Mouse (Mus musculus) ovary, adult 18-20 months (tissue): Measurements from ENCODE around the gene 2310009B15Rik.

Experiments used
- DNase-seq: peaks from one replicate; pipeline ENCODE4 v3.0.0; 2022; ENCODE audit warnings: low spot score, mixed read lengths

Gene 2310009B15Rik

DNA sequence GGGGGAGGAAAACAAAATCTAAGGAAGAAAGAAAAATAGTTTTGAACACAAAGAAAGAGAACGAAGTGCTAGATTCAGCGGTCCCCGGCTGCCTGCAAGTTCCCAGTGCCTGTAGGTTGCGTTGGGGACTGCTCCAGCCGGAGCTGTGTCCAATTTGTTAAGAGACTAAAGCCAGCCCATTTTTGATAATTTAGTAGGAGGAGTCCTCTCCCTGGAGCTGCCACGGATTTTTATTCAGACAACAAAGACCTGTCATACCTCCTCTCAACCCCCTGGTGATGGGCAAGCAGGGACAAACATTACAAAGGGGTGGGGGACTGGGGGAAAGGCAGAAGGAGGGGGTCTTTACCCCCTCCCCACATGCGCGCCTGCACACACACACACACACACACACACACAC is 14.3 kb downstream of the 2310009B15Rik start:
- DNase-seq, result no peak

DNA sequence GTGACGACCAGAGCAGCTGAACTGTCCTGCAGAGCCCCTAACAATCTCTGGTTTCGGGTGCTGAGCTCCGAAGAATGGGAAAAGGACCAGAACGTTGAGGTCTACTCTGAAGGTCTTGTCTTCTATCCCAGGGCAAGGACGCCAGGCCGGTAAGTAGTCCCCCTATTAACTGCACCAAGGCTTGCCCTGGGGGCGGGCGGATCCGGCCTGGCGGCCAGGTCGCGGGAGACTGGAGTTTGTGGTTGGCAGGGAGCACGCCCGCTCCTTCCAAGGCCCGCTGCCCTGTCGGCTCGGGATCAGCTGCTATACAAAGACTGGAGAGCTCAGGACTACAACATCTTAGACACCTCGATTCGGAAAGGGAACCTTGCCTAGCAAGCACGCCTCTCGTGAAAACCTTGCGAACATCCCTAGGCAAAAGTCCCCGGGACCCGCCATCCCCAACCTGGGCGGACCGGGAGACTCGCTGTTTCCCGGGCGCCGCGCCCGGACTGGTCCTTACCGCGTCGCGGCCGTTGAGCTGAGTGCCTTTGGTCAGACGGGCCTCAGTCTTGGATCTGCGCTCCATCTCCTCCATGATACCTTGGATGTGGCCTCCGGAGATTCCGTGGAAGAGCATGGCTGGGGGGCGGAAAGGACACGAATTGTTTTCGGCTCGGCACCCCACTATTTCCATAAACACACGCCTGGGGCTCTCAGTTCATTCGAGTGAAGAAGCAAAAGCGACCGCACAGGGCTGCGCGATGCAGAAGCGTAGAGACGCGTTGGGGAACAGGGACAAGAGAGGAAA is 15.2 kb downstream of the 2310009B15Rik start:
- DNase-seq, result no peak

DNA sequence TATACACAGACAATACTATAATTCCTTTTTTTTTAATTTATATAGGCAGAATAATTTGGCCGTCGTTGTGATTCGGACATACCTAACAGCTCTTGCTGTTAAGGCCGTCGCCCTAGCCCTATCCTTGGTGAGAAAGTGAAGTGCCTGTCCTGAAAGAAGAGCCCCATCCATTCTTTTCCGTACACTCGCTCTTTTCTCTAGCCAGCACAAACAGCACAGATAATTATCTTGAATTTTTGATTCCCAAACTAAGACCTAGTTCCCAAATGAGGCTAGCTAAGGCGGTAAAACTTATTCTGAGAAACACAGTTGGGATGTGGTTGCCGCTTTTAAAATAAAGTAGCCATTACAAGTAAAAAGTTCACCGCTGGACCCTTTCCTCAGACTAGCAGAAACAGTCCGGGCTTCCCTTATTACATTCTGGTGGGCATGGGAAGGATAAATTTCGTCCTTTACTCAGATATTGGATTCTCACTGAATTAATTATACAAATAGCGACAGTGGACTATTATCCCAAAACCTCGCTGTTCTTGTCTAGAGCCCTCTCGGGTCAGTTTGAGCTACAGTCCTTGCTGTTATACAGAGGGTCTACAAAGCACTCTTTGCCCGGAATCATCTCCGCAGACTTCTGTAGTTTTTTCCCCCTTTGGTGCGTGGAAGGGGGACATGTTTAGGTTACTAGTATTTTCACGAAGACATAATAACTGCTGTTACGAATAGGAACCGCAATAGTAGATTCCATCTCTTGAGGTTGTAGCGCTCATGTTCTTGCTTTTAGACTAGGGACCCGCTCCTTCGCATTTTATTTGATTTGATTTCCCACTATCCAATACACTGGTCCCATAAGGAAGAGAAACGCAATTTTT is 16.0 kb downstream of the 2310009B15Rik start:
- no peak for DNase-seq

DNA sequence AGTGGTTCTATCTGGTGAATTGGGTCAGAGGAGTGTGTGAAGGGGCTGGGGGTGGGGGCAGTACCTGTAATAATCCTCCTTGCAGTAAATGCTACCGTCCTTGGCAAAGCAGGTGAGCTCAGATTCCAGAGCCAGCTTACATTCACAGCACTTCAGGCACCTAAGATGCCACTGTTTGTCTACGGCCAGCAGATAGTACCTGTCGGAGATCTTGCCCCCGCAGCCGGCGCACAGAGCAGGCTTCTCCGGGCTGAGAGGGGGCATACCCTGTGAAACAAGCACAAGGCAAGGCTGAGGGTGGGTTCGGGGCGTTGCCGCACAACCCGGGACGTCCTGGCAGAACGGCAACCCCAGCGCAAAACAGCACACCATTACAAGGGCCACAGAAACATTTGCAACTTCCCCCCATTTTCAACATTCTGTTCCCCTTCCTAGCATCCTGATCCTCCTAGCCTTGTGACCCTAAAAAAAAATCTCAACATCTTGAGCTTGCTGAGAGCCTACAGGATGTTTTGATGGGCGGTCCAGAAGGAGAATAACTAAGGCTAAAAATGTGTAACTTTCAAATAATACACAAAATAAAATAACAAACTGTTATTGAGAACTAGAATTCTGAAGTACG is 16.7 kb downstream of the 2310009B15Rik start:
- DNase-seq, result no peak

DNA sequence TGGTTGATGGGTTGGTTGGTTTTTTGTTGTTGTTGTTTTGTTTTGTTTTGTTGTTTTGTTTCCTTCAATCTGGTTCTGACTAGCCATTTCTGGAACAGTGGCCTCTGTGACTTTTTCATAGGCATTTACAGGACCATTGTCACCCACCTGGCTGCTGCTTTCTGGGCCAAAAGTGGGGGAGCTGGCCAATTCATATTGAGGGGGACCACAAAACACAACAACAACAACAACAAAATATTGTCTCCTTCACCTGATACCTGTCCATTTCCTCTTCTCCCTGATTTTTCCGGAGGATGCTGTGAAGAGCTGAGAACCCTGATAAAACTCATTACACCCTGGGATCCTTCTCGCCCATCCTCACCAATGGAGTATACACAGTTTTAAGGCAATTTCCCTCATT is 17.4 kb downstream of the 2310009B15Rik start:
- DNase-seq, result no peak

DNA sequence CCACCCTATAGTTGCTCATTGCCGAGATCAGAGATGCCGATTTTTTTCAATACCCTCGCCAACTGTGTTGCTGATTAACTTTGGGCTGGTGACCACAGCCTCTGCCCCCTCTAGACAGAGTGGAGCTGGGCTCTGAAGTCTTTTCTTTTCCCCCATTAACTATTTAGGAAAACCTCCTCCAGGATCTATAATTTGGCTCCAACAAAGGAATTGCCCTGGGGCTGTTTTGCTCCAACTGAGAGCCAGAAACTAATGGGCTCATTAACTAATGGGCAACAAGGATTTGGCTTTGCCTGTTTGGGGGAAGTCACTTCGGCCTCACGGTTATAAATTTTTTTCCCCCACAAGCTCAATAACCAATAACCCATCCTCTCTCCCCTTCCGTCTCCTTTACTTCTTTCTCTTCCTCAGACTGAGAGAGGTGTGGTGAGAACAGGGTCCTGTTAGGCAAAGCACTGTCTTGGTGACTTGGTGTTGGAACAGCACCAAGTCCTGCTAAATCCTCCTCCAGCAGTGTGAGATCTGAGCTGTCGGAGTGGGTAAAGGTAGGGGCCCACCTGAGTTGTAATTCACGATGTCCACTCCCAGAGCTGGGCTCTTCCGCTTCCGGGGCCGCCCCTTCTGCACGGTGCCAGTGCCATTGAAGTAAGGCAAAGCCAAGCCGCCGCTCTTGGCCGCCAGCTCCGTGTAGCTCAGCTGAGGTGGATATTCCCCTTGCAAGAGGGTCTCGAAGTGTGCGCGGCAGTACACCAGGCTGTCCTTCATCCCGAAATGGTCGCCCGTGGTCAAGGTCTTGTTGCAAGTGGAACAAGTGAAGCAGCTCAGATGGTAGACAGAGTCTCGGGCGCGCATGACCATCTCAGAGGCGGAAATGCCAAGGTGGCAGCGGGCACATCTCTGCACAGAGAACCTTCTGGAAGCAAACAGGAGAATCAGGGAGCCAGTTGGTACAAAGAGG is 18.6 kb downstream of the 2310009B15Rik start:
- no peak for DNase-seq

DNA sequence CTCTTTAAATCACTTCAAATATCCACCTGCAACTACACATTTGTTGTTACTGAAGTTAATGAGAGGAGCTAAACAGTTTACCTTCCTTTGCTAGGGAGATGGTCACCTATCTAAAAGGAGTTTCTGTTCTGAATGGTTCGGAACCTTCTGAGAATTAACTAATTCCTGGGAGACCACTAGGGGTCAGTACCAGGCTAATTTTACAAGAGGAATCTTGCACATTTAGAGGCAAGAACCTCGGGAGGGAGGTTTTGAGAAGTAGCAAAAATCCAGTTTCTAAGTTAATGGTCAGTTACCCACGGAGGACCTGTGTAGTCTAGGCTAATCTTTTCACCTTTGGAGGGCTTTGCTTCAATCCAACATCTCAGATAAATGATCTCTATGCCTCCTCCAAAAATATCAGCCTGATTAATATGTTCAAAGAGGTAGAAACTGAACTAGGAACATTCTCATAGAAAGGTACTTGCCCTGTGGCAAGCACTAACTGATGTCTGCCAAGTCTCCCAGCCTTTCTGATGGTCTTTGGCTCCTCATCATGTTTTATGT is 21.2 kb downstream of the 2310009B15Rik start:
- DNase-seq, result no peak

DNA sequence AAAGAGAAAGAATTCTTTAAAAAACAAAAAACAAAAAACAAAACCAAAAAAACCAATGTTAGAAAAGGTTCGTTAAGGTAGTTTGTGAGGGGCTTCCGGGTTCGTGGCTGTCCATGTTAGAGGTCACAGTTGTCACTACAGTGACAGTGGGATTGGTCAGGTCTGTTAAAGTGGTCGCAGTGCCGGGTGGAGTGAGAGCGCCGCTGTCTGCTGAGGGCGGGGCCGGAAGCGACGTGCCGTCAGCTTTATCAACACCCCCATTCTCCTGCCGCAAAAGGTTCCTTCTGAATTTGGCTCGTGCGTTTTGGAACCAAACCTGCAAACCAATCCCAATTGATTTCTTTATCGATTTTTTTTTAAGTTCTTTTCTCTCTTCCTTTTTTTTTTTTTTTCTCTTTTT is 25.3 kb downstream of the 2310009B15Rik start:
- no peak for DNase-seq

DNA sequence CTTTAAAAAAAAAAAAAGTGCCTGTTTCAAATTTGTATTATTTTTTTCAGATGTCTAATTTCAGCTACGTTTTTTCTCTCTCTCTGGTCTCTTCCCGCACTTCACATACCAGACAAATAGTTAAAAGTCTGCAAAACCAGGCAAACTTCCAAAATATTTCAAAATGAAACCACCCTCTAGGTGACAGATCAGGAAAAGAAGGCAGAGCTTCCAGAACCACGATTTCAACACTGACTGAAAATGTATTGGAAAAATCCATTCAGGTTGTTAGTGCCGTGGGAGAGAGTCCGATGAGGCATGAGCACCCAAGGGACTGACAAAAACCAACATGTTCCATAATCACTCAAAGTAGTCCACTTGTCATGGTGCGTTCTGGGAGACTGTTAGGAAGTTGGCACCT is 29.8 kb downstream of the 2310009B15Rik start:
- DNase-seq, result no peak

DNA sequence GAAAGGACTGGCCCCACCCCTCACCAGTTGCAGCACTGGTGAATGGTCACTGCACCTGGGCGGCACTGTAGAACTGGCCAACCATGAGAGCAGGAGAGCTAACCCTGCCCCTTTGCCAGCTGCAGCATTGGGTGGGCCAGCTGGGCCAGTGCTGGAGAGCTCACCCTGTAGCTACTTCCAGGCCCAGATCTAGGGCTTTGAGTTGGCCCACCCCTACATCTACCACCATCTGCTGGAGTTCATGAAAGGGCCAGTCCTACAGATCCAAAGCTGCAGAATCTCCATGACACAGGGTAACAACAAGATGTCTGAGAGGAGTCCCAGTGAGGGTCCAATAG is 33.7 kb downstream of the 2310009B15Rik start:
- no peak for DNase-seq

DNA sequence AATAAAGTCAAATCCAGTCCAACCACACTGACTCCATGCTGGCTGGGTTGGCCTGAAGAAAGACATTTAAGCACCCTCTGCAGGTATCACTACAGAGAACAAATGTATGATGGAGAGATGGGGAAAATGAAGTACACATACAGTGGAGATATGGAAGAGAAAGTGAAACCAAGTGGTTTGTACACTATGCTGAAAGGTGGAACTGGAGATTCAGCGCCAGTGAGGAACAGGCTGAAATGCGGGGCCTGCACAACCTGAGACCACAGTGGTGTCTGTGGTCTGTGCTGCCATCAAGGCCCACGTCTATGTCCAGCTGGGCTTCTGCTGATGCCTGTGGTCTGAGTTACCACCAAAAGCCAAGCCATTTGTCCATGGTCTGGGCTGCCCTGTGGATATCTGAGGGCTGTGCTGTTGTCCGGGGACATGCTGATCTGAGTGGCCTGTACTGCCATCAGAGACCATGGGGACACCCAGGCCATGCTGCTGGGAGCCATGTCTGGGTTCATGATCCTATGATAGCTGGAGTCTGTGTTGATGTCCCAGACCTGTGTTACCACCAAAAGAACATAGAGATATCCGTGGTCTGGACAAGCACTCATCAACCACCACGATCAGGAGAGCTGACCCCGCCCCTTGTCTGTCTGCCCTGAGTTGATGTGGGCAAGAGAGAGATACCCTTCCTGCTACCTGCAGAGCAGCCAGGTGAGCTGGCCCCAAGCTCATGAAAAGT is 34.2 kb downstream of the 2310009B15Rik start:
- no peak for DNase-seq
